Mouse (Mus musculus) liver, embryonic 14.5 days (tissue): Measurements from ENCODE around the gene Rnf43. TPM values are rescaled to one million over a fixed set of nuclear protein-coding genes. Genes with fewer than 3 reads are reported as not detected.
A peak's percentile ranks its signal among the peaks of the same experiment; 100 is the strongest.

ENCODE experiments used
- ATAC-seq: fragments of 200-750 bp; cut with Nextera tagmentation; 2 replicates; pipeline ENCODE4 v1.8.0; 2017; ENCODE audit warnings: moderate number of reproducible peaks, mild to moderate bottlenecking, moderate library complexity; ENCODE audit not compliant: insufficient read depth
- DNase-seq, 3 experiments: peaks; one replicate each; pipeline ENCODE4 v3.0.0-alpha.2; 2012 to 2013; ENCODE audit warnings: low read depth in 3 of 3, low spot score in 3 of 3
- H3K27ac ChIP-seq: fragments of 300-500 bp; sonication (generic); 2 replicates; pipeline ENCODE4 v1.5.1; 2014; ENCODE audit warnings: moderate library complexity, mild to moderate bottlenecking, control low read depth, inconsistent platforms
- H3K27me3 ChIP-seq: fragments of 300-500 bp; sonication (generic); 2 replicates; pipeline ENCODE4 v1.6.1; 2014; ENCODE audit warnings: mild to moderate bottlenecking, low read length, moderate library complexity; ENCODE audit not compliant: control insufficient read depth, insufficient read depth
- H3K36me3 ChIP-seq: fragments of 300-500 bp; sonication (generic); replicated peaks from 2 replicates; pipeline ENCODE4 v1.6.1; 2014; ENCODE audit warnings: low read depth; ENCODE audit not compliant: control insufficient read depth, insufficient read depth
- H3K4me1 ChIP-seq, 2 experiments: fragments of 200-500 bp in 1 of 2; fragments of 300-500 bp in 1 of 2; sonication (generic) in 1 of 2; replicated peaks; 2 replicates each; pipeline ENCODE4 v1.6.1; 2012 to 2014; ENCODE audit warnings: antibody characterized with exemption in 1 of 2, inconsistent platforms in 1 of 2, low read length in 1 of 2; ENCODE audit not compliant: control insufficient read depth in 2 of 2, insufficient read depth in 2 of 2
- H3K4me2 ChIP-seq: fragments of 300-500 bp; sonication (generic); 2 replicates; pipeline ENCODE4 v1.6.1; 2014; ENCODE audit warnings: low read depth, mild to moderate bottlenecking, control low read depth, moderate library complexity
- H3K4me3 ChIP-seq, 2 experiments: fragments of 200-500 bp in 1 of 2; fragments of 300-500 bp in 1 of 2; sonication (generic) in 1 of 2; 2 replicates each; pipeline ENCODE4 v1.5.1; 2012 to 2014; ENCODE audit warnings: low read depth in 2 of 2, low read length in 2 of 2, mild to moderate bottlenecking in 2 of 2, control low read depth in 1 of 2, inconsistent platforms in 1 of 2, moderate library complexity in 1 of 2; ENCODE audit not compliant: insufficient read depth in 1 of 2
- H3K9ac ChIP-seq: fragments of 300-500 bp; sonication (generic); replicated peaks from 2 replicates; pipeline ENCODE4 v1.6.1; 2014; ENCODE audit warnings: mild to moderate bottlenecking, control low read depth, moderate library complexity
- H3K9me3 ChIP-seq: fragments of 300-500 bp; sonication (generic); 2 replicates; pipeline ENCODE4 v1.6.1; 2016; ENCODE audit warnings: low read length, mixed read lengths; ENCODE audit not compliant: control insufficient read depth
- CTCF ChIP-seq: IDR thresholded peaks from 2 replicates; pipeline ENCODE4 v1.5.1; 2016; ENCODE audit warnings: antibody characterized with exemption, low read depth, control low read depth
- EP300 ChIP-seq: IDR thresholded peaks from 2 replicates; pipeline ENCODE4 v1.6.1; 2016; ENCODE audit warnings: antibody characterized with exemption, low read depth
- WGBS: fragments of 180-500 bp; shearing (Covaris S2); extraction: QIAGEN DNeasy Blood & Tissue Kit; methylation state at CpG from one replicate; pipeline ENCODE4 v1.1.7; 2014; ENCODE audit not compliant: insufficient replicate concordance; 5-methylcytosine and 5-hydroxymethylcytosine counted together
- polyA plus RNA-seq, 2 experiments: library from polyadenylated mRNA; depleted of rRNA in 1 of 2; stranded (reverse) in 1 of 2; unstranded in 1 of 2; fragments of >200 nt; fragmentation: Nextera tagmentation in 1 of 2; extraction: Ambion mirVana in 1 of 2; gene quantifications; 2 replicates each; pipeline versions ENCODE4 v1.2.1 to v1.2.3; 2012 to 2014

Gene Rnf43
- polyA plus RNA-seq, 2 experiments: 3.5 to 4.5 TPM

DNA sequence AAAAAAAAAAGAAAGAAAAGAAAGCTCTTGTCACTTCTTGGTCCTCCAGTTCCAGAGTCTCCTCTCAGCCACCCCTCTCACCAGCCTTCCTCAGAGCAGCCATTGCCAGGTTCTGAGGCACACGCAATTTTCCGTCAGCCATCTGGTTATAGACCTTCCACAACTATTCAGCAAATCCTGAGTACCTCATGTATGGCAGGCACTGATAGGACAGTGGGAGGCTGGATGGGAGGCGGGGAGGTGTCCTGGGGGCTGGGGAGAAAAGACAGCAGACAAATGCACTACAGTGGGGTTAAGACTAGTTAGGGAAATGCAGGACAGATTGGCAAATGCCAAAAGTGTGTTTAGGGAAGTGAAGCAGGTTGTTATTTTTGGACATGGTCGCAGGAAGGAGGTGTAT lies 49.7 kb downstream of the Rnf43 start:
- WGBS: 26% methylated on average over 4 of the region's 4 CpGs
- TF ChIP-seq EP300 (no peak), CTCF (no peak)
- ATAC-seq (no peak), DNase-seq (no peak)
- Histone ChIP-seq H3K27ac (no peak overlapping the region), H3K4me2 (no peak overlapping the region), H3K36me3 (no peaks in the 10 kb centered on the region), H3K4me1 (peaks cover 27 to 50% of the 10 kb centered on the region in 2 experiments), H3K4me3 (no peak overlapping the region), H3K27me3 (no peaks in the 10 kb centered on the region), H3K9me3 (no peaks in the 10 kb centered on the region), H3K9ac (no peak overlapping the region)

DNA sequence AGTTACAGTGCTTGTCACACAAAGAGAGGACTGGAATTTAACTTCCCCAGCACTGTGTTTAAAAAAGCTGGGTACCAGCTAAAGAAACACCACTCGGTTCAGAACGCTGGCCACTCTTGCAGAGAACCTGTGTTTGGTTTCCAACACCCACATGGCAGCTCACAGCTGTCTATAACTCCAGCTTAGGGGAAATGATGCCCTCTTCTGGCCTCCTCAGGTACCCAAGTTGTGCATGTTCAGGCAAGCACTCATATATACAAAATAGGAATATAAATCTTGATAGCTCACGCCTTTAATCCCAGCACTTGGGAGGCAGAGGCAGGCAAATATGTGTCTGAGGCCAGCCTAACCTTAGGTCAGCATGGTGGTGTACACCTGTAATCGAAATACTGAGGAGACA lies 53.5 kb downstream of the Rnf43 start:
- Histone ChIP-seq H3K36me3 (no peaks in the 10 kb centered on the region), H3K9me3 (no peaks in the 10 kb centered on the region), H3K9ac (no peak overlapping the region), H3K4me1 (peaks cover 8 to 22% of the 10 kb centered on the region in 2 experiments), H3K4me2 (no peak overlapping the region), H3K27me3 (no peaks in the 10 kb centered on the region), H3K4me3 (no peak overlapping the region), H3K27ac (no peak overlapping the region)
- ATAC-seq (no peak), DNase-seq (no peak)
- TF ChIP-seq CTCF (peak; percentile 53), EP300 (no peak)
- WGBS: 78% methylated on average over 4 of the region's 4 CpGs

DNA sequence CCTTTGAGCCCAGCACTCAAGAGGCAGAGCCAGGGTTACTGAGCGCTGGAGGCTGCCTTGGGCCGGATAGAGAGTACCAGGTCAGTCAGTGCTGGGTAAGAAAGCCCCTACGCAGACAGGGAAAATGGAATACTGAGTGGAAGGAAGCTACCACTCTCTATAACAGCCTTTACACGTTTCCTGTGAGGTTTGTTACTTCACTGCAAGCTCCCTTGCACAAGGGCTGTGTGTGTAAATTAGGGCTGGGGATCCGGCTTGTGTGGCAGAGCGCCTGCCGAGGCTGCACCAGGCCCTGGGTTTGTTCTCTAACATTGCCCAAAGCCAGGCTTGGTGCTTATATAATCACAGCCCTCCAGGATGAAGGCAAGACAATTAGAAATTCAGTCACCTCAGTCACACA lies 57.0 kb downstream of the Rnf43 start:
- DNase-seq: no peak
- H3K4me3 ChIP-seq: no peak overlapping the region
- H3K27me3 ChIP-seq: no peaks in the 10 kb centered on the region
- H3K4me1 ChIP-seq: peaks cover 0 to 9% of the 10 kb centered on the region in 2 experiments; a peak in 3 of 4 replicates
- no peak overlapping the region for H3K9ac ChIP-seq
- H3K36me3 ChIP-seq: no peaks in the 10 kb centered on the region
- WGBS: 70% methylated on average over 7 of the region's 7 CpGs
- ATAC-seq: no peak
- H3K4me2 ChIP-seq: no peak overlapping the region
- TF ChIP-seq CTCF (no peak), EP300 (no peak)
- no peaks in the 10 kb centered on the region for H3K9me3 ChIP-seq
- H3K27ac ChIP-seq: no peak overlapping the region

GRCm38 (mm10) chr11:87720324-87720723 lies 57.8 kb downstream of the Rnf43 start:
- no peaks in the 10 kb centered on the region for H3K27me3 ChIP-seq
- H3K9ac ChIP-seq: no peak overlapping the region
- 71% methylated on average over 9 of the region's 9 CpGs for WGBS
- DNase-seq (no peak), ATAC-seq (no peak)
- H3K27ac ChIP-seq: no peak overlapping the region
- no peaks in the 10 kb centered on the region for H3K9me3 ChIP-seq
- H3K4me2 ChIP-seq: no peak overlapping the region
- H3K4me1 ChIP-seq: peaks cover 8 to 14% of the 10 kb centered on the region in 2 experiments
- no peak overlapping the region for H3K4me3 ChIP-seq
- no peaks in the 10 kb centered on the region for H3K36me3 ChIP-seq
- TF ChIP-seq CTCF: peak; percentile 43
- no peak for TF ChIP-seq EP300

DNA sequence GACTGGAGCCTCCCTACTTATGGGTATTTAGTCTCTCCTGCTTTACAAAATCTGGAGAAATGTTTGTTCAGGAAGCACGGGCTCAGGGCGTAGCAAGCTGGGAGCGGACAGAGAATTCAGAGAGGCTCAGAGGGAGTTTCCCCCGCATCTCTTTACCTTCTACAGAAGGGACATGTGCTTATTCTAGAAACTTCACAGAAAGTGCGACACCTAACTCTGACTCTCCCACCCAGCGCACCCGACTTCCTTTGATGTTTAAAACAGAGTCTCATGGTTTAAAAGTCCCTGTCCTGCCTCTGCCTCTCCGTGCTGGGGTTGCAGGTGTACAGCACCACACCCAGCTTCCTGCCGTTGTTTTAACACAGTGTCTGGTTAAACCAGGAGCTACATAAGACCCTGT lies 58.3 kb downstream of the Rnf43 start:
- Histone ChIP-seq H3K27ac (no peak overlapping the region), H3K9me3 (no peaks in the 10 kb centered on the region), H3K9ac (no peak overlapping the region), H3K27me3 (no peaks in the 10 kb centered on the region), H3K4me2 (no peak overlapping the region), H3K36me3 (no peaks in the 10 kb centered on the region), H3K4me1 (peaks cover 13 to 19% of the 10 kb centered on the region in 2 experiments), H3K4me3 (no peak overlapping the region)
- no peak for DNase-seq
- no peak for ATAC-seq
- TF ChIP-seq EP300 (no peak), CTCF (no peak)
- 62% methylated on average over 9 of the region's 9 CpGs for WGBS
